Mouse (Mus musculus) CH12.LX (cell line): ENCODE results near the gene Prr15l.

Experiments
- BHLHE40 ChIP-seq: IDR thresholded peaks from 2 replicates; pipeline ENCODE4 v1.6.1; 2011; ENCODE audit warnings: mild to moderate bottlenecking, low read depth, low read length, improper control_type of control experiment
- CTCF ChIP-seq, 2 experiments: IDR thresholded peaks in 1 of 2; conservative IDR thresholded peaks in 1 of 2; 2 replicates each; pipeline ENCODE4 v1.5.1; 2011 to 2012; ENCODE audit warnings: low read depth in 2 of 2, low read length in 2 of 2, improper control_type of control experiment in 1 of 2, inconsistent platforms in 1 of 2, mild to moderate bottlenecking in 1 of 2, moderate library complexity in 1 of 2
- E2F4 ChIP-seq: IDR thresholded peaks from 2 replicates; pipeline ENCODE4 v1.6.1; 2011; ENCODE audit warnings: low read depth, low read length, improper control_type of control experiment; ENCODE audit not compliant: insufficient replicate concordance
- ETS1 ChIP-seq: conservative IDR thresholded peaks from 2 replicates; pipeline ENCODE4 v1.6.1; 2012; ENCODE audit warnings: low read depth, mild to moderate bottlenecking, inconsistent platforms, low read length, improper control_type of control experiment, moderate library complexity
- MAFK ChIP-seq: IDR thresholded peaks from 2 replicates; pipeline ENCODE4 v1.6.1; 2011; ENCODE audit warnings: low read length, improper control_type of control experiment; ENCODE audit not compliant: insufficient replicate concordance
- POLR2A ChIP-seq: IDR thresholded peaks from 2 replicates; pipeline ENCODE4 v1.6.1; 2011; ENCODE audit warnings: low read depth, mild to moderate bottlenecking, improper control_type of control experiment, low read length
- RCOR1 ChIP-seq: conservative IDR thresholded peaks from 2 replicates; pipeline ENCODE4 v1.6.1; 2012; ENCODE audit warnings: low read depth, mild to moderate bottlenecking, inconsistent platforms, low read length, improper control_type of control experiment
- ZKSCAN1 ChIP-seq: IDR thresholded peaks from 2 replicates; pipeline ENCODE4 v1.6.1; 2012; ENCODE audit warnings: low read depth, inconsistent platforms, low read length, improper control_type of control experiment, borderline replicate concordance

DNA sequence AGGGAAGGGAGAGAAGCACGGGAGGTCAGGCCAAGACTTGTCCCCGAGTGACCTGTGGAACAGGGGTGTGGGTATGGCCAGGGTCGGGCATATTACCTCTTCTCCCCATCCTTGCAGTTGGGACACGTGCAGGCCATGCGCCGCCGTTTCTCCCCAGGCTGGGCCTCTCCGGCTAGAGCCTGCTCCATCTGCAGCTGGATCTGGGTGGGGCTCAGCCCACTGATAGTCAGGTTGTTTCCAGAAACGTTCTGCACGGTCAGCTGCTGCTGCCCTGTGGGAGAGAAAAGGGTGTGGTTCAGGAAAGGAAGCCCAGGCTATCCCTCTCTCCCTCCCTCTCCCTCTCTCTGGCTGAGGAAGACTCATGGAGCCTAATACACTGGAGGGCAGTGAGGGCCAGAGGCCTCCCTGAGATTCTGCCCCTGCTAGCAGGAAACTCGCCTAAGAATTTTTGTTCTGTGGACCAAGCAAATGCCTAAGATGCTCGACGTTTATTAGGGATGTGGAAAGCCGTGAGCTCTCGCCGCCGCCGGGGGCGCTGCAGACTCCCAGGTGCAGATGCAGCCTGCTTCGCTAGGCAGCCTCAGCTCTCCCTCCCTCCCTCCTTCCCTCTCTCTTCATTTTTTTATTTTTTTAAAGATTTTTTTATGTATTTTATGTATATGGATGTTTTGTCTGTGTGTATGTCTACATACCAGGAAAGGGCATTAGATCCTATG, 28.3 kb downstream of the Prr15l start:
- TF ChIP-seq CTCF (conservative IDR thresholded peaks at IDR 0.05 in 1 of 2, IDR thresholded peaks at IDR 0.05 in 1 of 2; ENCODE audit: low read depth in 2 of 2, low read length in 2 of 2) (peak in 1 of 2 experiments; percentile 16; a peak in 1 of 4 replicates), RCOR1 (no peak), POLR2A (no peak), ZKSCAN1 (no peak), ETS1 (no peak), E2F4 (no peak), MAFK (no peak), BHLHE40 (no peak)
